Mouse (Mus musculus) frontal cortex, adult 2 months (tissue): ENCODE measurements around the gene Aco1. TPM values are rescaled to one million over a fixed set of nuclear protein-coding genes. Genes with fewer than 3 reads are reported as not detected.
"Not testable (repeated sequence)": the region's sequence is repeated elsewhere in the genome, so short reads cannot be mapped to it uniquely, and the experiment has no call there.

Source experiments
- DNase-seq, 2 experiments: peaks; one replicate each; pipeline ENCODE4 v3.0.0; 2022; ENCODE audit warnings: low spot score in 1 of 2; ENCODE audit errors: extremely low spot score in 1 of 2
- polyA plus RNA-seq: library from polyadenylated mRNA; depleted of rRNA; stranded (reverse); fragments of >200 nt; gene quantifications from 2 replicates; pipeline ENCODE4 v1.2.3, GENCODE M21; 2012; rRNA removed

The Aco1 gene
- polyA plus RNA-seq, result 24.9 and 27.0 TPM in 2 replicates

GRCm38 (mm10) chr4:40142743-40143532 lies at the start of gene Aco1:
Aco1 (plus strand) TSS chr4:40143081.
- peak; percentile 93 to 94 for DNase-seq

GRCm38 (mm10) chr4:40094974-40095373 lies 47.9 kb upstream of the Aco1 start:
- peak in 1 of 2 experiments; percentile 33 for DNase-seq

DNA sequence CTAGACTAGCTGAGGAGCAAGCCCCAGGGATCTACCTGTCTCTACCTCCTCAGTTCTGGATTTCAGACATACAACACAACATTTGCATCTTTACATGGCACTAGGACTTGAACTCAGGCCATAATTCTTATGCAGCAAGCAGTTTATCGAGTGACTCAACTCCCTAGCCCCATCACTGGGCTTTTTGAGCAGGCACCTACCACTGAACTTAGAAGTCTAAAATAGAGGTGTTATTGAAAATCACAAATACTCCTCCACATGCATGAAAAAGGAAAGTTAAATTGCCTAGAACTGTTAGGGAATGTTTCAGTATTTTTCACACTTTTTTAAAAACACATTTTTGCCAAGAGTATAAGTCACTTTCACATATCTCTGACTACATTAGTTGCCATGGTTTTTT lies 39.9 kb upstream of the Aco1 start:
- DNase-seq, result peak; percentile 47 to 48

DNA sequence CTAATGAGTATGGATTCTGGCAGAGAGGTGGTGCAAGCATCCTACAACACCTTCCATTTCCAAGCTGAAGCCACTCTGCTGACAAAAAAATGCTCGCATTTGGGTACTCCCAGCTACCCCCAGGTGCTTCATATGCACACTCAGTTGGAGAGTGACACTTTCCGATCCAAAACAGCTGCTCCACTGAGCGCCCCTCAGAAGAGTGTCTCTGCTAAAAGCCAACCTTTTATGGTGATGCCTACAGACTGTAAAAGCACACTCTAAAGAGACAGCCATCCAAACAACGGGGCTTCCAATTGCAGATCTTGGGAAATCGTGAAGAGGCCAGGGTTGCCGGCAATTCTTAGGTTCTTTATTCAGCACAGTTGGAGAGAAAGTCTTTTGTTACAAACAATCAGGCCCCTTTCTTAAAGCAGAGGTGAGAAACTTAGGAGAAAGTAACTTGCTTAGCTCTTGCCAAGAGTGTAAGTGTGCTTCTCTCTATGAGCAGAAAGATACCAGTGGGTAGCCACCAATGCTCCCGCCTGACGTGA lies 36.8 kb upstream of the Aco1 start:
- no peak for DNase-seq

DNA sequence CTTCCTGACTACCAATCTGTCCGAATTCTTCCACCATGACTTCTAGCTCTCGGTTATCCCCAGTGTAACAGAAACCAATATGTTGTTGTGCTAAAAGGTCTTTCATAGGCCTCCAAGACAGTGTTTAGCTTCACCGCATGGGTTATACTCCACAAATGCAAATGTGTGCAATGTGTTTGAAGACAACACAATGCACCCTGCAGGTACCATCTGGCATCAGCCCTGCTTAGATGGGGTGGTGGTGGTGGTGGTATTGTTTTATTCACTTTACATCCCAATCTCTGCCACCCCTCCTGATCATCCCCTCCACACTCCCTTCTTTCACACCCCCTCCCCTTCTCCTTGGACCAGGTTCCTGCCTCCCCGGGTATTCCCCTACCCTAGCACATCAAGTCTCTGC lies 34.9 kb upstream of the Aco1 start:
- no peak for DNase-seq

DNA sequence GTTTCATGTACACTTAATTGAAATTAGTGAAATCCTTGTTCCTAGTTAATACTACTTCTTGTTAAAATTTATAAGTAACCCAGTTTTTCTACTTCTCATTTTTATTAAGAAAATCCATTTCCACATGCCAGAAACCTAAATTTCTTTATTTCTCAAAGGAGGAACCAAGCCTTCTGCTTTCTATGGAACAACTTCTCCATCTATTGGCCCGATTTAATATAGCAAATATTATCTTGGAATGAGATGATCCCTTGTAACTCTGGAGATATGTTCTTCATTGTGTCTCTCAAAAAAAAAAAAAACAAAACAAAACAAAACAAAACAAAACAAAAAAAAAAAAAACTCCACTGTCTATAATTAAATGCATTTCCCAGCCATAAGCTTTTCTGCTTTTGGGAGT lies 29.7 kb upstream of the Aco1 start:
- DNase-seq, result peak in 1 of 2 experiments; percentile 32

GRCm38 (mm10) chr4:40121221-40121620 lies 21.7 kb upstream of the Aco1 start:
- no peak for DNase-seq

DNA sequence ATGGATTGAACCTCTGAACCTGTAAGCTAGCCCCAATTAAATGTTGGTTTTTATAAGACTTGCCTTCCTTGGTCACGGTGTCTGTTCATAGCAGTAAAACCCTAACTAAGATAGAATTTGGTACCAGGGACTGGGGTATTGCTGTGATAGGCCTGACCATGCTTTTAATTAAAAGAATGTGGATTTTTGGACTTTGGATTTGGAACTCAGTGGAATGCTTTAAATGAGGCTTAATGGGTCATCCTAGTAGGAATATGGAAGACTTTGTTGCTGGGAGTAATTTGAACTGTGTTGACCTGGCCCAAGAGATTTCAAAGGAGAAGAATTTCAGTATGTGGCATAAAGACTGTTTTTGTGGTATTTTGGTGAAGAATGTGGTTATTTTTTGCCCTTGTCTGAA lies 20.6 kb upstream of the Aco1 start:
- not testable (repeated sequence) for DNase-seq

DNA sequence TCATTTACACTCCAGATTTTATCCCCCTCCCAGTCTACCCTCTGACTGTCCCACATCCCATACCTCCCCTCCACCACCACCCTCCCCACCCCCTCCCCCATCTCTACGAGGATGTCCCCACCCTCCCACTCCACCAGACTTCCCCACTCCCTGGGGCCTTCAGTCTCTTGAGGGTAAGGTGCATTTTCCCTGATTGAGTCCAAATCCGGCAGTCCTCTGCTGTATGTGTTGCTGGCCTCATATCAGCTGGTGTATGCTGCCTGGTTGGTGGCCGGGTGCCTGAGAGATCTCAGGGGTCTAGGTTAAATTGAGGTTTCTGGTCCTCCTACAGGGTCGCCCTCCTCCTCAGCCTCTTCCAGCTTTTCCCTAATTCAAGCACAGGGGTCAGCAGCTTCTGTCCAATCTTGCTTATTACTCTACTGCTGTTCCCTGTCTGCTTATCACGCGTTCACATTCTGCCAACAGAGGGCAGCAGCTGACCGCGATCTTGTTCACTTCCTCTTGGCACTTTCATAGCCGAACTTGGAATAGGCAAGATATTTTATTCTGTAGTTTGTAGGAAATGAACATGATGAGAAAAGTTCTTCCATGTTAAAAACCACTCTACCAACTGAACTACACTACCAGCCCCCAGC lies 8.3 kb upstream of the Aco1 start:
- DNase-seq, result peak in 1 of 2 experiments; percentile 90

DNA sequence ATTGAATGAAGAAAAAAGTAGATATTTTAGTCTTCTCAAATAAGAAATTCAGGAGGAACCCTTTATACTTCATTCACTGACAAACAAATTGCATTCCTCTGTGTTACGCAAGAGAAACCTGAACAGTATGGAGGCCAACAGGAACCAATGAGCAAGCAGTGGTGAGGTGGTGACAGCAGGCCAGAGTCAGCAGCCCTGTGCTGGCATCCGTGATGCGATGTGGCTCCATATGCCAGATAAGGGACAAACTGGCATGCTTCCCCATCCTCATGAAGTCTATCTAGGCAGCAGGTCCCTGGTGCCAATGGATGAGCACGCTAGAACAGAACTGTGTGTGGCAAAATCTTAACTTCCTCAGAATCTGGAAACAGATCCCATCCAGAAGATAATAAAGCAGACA lies 6.4 kb upstream of the Aco1 start:
- no peak for DNase-seq

- no peak for DNase-seq
Measured at GRCm38 (mm10) chr4:40139663-40140255, 3.1 kb upstream of the Aco1 start.

DNA sequence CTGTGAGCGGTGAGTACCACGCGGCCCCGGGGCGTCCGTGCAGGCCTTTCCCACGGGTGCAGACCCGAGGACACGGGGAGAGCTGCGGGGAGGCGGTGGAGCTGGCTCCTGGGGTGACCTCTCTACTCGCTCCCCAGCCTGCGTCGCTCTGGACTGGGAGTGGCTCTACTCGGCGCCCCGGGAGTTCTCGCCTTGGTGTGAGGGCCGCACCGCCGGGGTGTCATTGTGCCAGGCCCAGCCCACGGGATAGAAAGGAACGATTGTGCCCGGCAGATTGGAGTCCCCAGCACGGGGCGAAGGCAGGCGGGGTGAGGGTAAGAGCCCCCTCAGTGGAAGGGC lies 621 bp downstream of the Aco1 start:
- no peak for DNase-seq

DNA sequence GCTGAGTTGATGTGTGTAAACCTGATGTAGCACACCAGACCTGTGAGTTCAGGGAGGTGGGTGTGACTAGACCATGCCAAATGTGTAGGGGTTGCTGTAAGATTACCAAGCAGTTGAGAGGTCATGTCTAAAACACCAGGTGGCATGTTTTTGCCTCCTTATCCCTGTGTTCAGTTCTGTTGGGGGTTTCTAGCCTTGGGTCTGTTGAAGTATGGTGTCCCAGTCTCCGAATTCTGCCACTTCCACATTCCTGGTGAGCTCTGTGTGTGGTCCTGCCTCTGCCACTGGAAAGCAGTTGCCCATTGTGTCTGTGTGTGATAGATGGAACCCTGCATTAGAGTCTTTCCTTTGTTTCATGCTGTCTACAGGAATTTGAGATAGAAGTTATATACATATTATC lies 1.7 kb downstream of the Aco1 start:
- DNase-seq, result no peak

DNA sequence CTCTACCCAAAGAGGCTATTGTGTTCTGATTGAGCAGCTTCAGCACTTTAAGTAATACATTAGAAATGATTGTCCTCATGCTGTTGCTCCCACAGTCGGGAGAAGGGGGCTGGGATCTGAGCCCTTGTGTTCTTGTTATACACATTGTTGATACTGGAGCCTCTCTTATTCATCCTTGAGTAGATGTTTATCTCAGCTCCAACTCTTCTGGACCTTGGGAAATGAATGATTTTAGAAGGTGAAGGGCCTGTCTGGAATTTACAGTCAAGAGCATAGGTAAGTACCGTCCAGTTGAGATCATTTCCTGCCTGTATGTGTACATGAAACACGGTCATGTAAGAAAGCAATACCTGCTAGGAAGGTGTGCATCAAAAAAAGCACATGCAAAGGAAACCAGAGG lies 2.1 kb downstream of the Aco1 start:
- no peak for DNase-seq

GRCm38 (mm10) chr4:40148281-40148680 lies 5.4 kb downstream of the Aco1 start:
- DNase-seq, result no peak

DNA sequence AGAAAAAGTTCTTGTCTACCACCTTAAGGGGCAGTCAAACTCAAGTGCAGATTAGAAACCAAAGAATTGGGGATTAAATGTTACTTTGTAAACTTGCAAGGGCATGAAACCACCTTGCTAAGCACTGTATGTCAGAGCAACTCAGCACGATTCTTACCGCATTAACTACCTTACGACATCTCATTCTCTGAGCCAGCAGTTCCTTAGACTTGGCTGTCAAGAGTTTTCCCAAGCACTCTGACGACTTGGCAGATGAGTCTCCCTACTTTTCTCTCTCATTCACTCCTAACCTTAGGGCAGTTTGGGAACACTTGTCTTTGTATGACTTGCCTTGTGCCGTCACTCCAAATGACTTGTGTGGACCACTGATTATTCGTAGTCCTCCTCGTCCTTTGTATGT lies 7.2 kb downstream of the Aco1 start:
- DNase-seq, result no peak

GRCm38 (mm10) chr4:40152771-40153170 lies 9.9 kb downstream of the Aco1 start:
- no peak for DNase-seq

DNA sequence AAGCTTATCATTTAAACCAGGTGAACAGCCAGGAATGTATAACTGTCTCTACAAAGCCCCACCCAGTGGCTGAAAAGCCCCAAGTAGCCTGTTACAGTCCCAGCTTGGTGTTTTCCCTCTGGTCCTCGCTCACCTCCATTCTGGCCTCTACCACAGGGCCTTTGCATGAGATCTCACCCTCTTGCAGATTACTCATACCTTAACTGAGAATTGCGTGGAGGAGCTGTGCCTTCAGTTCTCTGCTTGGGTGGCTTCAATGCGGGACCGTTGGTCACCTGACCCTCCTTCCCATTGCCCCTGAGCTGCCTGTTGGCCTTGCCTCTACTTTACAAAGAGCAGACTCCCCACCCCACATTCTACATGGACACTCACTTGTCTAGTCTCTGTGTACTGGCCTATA lies 10.6 kb downstream of the Aco1 start:
- DNase-seq, result no peak

DNA sequence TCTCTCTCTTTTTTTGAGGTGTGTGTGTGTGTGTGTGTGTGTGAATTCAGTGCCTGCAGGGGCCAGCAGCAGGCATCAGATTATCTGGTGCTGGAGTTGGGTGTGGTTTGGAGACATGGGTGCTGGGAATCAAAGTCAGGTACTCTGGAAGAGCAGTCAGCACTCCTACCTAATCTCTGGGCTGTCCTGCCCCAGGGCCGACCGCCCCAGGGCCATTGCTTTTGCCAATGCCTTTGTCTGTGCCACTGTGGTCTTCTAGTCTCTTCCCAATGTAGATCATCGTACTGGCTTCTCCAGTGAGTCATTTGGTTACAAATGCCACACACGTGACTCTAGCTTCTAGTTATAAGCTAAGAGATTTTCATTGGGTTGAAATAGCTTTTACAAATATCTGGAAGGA lies 11.9 kb downstream of the Aco1 start:
- no peak for DNase-seq

DNA sequence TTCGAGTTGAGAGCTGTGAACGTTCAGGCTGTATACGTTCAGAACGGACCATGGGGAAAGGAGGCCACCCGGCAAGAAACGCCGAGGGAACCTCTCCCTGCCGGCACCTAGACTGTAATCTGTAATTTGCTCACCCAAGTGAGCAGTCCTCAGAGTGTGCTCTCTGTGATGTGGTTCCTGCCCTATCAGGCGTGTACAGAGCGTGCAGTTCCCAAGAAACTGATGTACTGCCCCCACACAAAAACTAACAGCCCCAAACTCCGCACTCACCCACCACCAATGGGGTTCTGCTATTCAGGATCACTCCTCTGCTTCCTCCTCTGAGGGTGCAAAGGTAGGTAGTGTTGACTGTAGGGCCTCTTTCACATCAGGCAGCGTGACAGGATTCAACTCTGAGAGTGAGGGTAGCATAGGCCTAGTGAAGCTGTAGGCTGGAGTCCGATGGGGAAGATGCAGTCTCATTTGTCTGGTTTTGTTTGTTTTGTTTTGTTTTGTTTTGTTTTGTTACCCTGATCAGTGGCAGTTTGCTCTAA lies 12.7 kb downstream of the Aco1 start:
- DNase-seq, result no peak

DNA sequence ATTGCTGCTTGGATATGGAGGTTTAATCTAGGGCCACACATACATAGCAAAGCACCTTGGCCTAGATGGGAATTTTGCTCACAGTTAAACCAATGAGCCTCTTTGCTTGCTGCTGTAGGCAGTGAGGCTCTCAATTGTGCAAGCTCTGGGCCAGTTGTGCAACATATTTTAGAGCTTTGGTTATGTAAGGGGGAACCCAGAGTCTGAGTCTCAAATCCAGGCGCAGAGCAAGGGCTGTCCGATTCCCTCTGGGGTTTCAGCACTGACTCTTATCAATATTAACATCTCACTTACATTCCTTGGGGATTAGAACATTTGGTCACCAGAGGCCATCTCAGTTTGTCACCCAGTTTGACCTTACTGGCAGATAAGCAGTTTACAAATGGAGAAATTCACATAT lies 13.3 kb downstream of the Aco1 start:
- DNase-seq, result no peak
